Mouse (Mus musculus) liver, embryonic 14.5 days (tissue): ENCODE data around the gene Lgr6. TPM values are rescaled to one million over a fixed set of nuclear protein-coding genes. Genes with fewer than 3 reads are reported as not detected.

Source experiments
- ATAC-seq: fragments of 200-750 bp; cut with Nextera tagmentation; 2 replicates; pipeline ENCODE4 v1.8.0; 2017; ENCODE audit warnings: moderate number of reproducible peaks, mild to moderate bottlenecking, moderate library complexity; ENCODE audit not compliant: insufficient read depth
- DNase-seq, 3 experiments: peaks; one replicate each; pipeline ENCODE4 v3.0.0-alpha.2; 2012 to 2013; ENCODE audit warnings: low read depth in 3 of 3, low spot score in 3 of 3
- H3K27ac ChIP-seq: fragments of 300-500 bp; sonication (generic); 2 replicates; pipeline ENCODE4 v1.5.1; 2014; ENCODE audit warnings: moderate library complexity, mild to moderate bottlenecking, control low read depth, inconsistent platforms
- H3K27me3 ChIP-seq: fragments of 300-500 bp; sonication (generic); 2 replicates; pipeline ENCODE4 v1.6.1; 2014; ENCODE audit warnings: mild to moderate bottlenecking, low read length, moderate library complexity; ENCODE audit not compliant: control insufficient read depth, insufficient read depth
- H3K36me3 ChIP-seq: fragments of 300-500 bp; sonication (generic); replicated peaks from 2 replicates; pipeline ENCODE4 v1.6.1; 2014; ENCODE audit warnings: low read depth; ENCODE audit not compliant: control insufficient read depth, insufficient read depth
- H3K4me1 ChIP-seq, 2 experiments: fragments of 200-500 bp in 1 of 2; fragments of 300-500 bp in 1 of 2; sonication (generic) in 1 of 2; replicated peaks; 2 replicates each; pipeline ENCODE4 v1.6.1; 2012 to 2014; ENCODE audit warnings: antibody characterized with exemption in 1 of 2, inconsistent platforms in 1 of 2, low read length in 1 of 2; ENCODE audit not compliant: control insufficient read depth in 2 of 2, insufficient read depth in 2 of 2
- H3K4me2 ChIP-seq: fragments of 300-500 bp; sonication (generic); 2 replicates; pipeline ENCODE4 v1.6.1; 2014; ENCODE audit warnings: low read depth, mild to moderate bottlenecking, control low read depth, moderate library complexity
- H3K4me3 ChIP-seq, 2 experiments: fragments of 200-500 bp in 1 of 2; fragments of 300-500 bp in 1 of 2; sonication (generic) in 1 of 2; 2 replicates each; pipeline ENCODE4 v1.5.1; 2012 to 2014; ENCODE audit warnings: low read depth in 2 of 2, low read length in 2 of 2, mild to moderate bottlenecking in 2 of 2, control low read depth in 1 of 2, inconsistent platforms in 1 of 2, moderate library complexity in 1 of 2; ENCODE audit not compliant: insufficient read depth in 1 of 2
- H3K9ac ChIP-seq: fragments of 300-500 bp; sonication (generic); replicated peaks from 2 replicates; pipeline ENCODE4 v1.6.1; 2014; ENCODE audit warnings: mild to moderate bottlenecking, control low read depth, moderate library complexity
- H3K9me3 ChIP-seq: fragments of 300-500 bp; sonication (generic); 2 replicates; pipeline ENCODE4 v1.6.1; 2016; ENCODE audit warnings: low read length, mixed read lengths; ENCODE audit not compliant: control insufficient read depth
- CTCF ChIP-seq: IDR thresholded peaks from 2 replicates; pipeline ENCODE4 v1.5.1; 2016; ENCODE audit warnings: antibody characterized with exemption, low read depth, control low read depth
- EP300 ChIP-seq: IDR thresholded peaks from 2 replicates; pipeline ENCODE4 v1.6.1; 2016; ENCODE audit warnings: antibody characterized with exemption, low read depth
- WGBS: fragments of 180-500 bp; shearing (Covaris S2); extraction: QIAGEN DNeasy Blood & Tissue Kit; methylation state at CpG from one replicate; pipeline ENCODE4 v1.1.7; 2014; ENCODE audit not compliant: insufficient replicate concordance; 5-methylcytosine and 5-hydroxymethylcytosine counted together
- polyA plus RNA-seq, 2 experiments: library from polyadenylated mRNA; depleted of rRNA in 1 of 2; stranded (reverse) in 1 of 2; unstranded in 1 of 2; fragments of >200 nt; fragmentation: Nextera tagmentation in 1 of 2; extraction: Ambion mirVana in 1 of 2; gene quantifications; 2 replicates each; pipeline versions ENCODE4 v1.2.1 to v1.2.3; 2012 to 2014

Lgr6 gene
- polyA plus RNA-seq, 2 experiments: 0.02 to 0.05 TPM

GRCm38 (mm10) chr1:135075270-135075669 lies 29.8 kb downstream of the Lgr6 start:
- ATAC-seq: no peak
- no peak for DNase-seq
- no peak overlapping the region for H3K4me3 ChIP-seq
- no peaks in the 10 kb centered on the region for H3K27me3 ChIP-seq
- 65% methylated on average over 1 of the region's 1 CpGs for WGBS
- H3K4me1 ChIP-seq: no peaks in the 10 kb centered on the region
- no peaks in the 10 kb centered on the region for H3K9me3 ChIP-seq
- H3K9ac ChIP-seq: no peak overlapping the region
- TF ChIP-seq CTCF (no peak), EP300 (no peak)
- H3K27ac ChIP-seq: no peak overlapping the region
- no peak overlapping the region for H3K4me2 ChIP-seq
- no peaks in the 10 kb centered on the region for H3K36me3 ChIP-seq

GRCm38 (mm10) chr1:135072643-135073042 lies 32.4 kb downstream of the Lgr6 start:
- 55% methylated on average over 5 of the region's 5 CpGs for WGBS
- H3K36me3 ChIP-seq: no peaks in the 10 kb centered on the region
- H3K9ac ChIP-seq: no peak overlapping the region
- H3K27me3 ChIP-seq: no peaks in the 10 kb centered on the region
- H3K9me3 ChIP-seq: no peaks in the 10 kb centered on the region
- no peak overlapping the region for H3K4me3 ChIP-seq
- H3K4me2 ChIP-seq: no peak overlapping the region
- no peaks in the 10 kb centered on the region for H3K4me1 ChIP-seq
- H3K27ac ChIP-seq: no peak overlapping the region
- ATAC-seq (no peak), DNase-seq (no peak)
- TF ChIP-seq CTCF (no peak), EP300 (no peak)

GRCm38 (mm10) chr1:135069841-135070240 lies 35.2 kb downstream of the Lgr6 start:
- Histone ChIP-seq H3K9me3 (no peaks in the 10 kb centered on the region), H3K9ac (no peak overlapping the region), H3K27ac (no peak overlapping the region), H3K27me3 (no peaks in the 10 kb centered on the region), H3K36me3 (no peaks in the 10 kb centered on the region), H3K4me3 (no peak overlapping the region), H3K4me1 (no peaks in the 10 kb centered on the region), H3K4me2 (no peak overlapping the region)
- ATAC-seq (no peak), DNase-seq (no peak)
- TF ChIP-seq EP300 (no peak), CTCF (no peak)
- WGBS: 46% methylated on average over 8 of the region's 8 CpGs

- Histone ChIP-seq H3K9ac (no peak overlapping the region), H3K36me3 (no peaks in the 10 kb centered on the region), H3K4me3 (no peak overlapping the region), H3K9me3 (no peaks in the 10 kb centered on the region), H3K27me3 (no peaks in the 10 kb centered on the region), H3K4me2 (no peak overlapping the region), H3K4me1 (no peaks in the 10 kb centered on the region), H3K27ac (no peak overlapping the region)
- 50% methylated on average over 2 of the region's 2 CpGs for WGBS
- DNase-seq (no peak), ATAC-seq (no peak)
- 0 out of 2 replicates have a peak, but pooled peaks have one; percentile 22 for TF ChIP-seq CTCF
- TF ChIP-seq EP300: no peak
Observed at GRCm38 (mm10) chr1:135064525-135064924, 40.6 kb downstream of the Lgr6 start.

- H3K9ac ChIP-seq: no peak overlapping the region
- TF ChIP-seq EP300: no peak
- TF ChIP-seq CTCF: peak; percentile 15; the same call in 1 of the 2 replicates
- 50% methylated on average over 5 of the region's 5 CpGs for WGBS
- H3K36me3 ChIP-seq: no peaks in the 10 kb centered on the region
- no peak overlapping the region for H3K4me2 ChIP-seq
- H3K27me3 ChIP-seq: no peaks in the 10 kb centered on the region
- no peak overlapping the region for H3K27ac ChIP-seq
- no peaks in the 10 kb centered on the region for H3K4me1 ChIP-seq
- H3K9me3 ChIP-seq: no peaks in the 10 kb centered on the region
- no peak for ATAC-seq
- no peak for DNase-seq
- no peak overlapping the region for H3K4me3 ChIP-seq
Observed at GRCm38 (mm10) chr1:135062936-135063335, 42.1 kb downstream of the Lgr6 start.
